Mouse (Mus musculus): ENCODE data around the gene B230118H07Rik. TPM values are rescaled to one million over a fixed set of nuclear protein-coding genes. Genes with fewer than 3 reads are reported as not detected.
A peak's percentile ranks its signal among the peaks of the same experiment; 100 is the strongest.

B230118H07Rik gene
- polyA plus RNA-seq, 1 experiment from 2014 or later: 64.1 TPM

GRCm38 (mm10) chr2:101525503-101526381, 123.6 kb downstream of the B230118H07Rik start:
- 71% methylated on average over 6 of the region's 6 CpGs for WGBS
- Histone ChIP-seq H3K36me3 (no peaks in the 10 kb centered on the region), H3K9me3 (replicated peaks) (no peaks in the 10 kb centered on the region)

GRCm38 (mm10) chr2:101525091-101525490, 124.2 kb downstream of the B230118H07Rik start:
- WGBS: 89% methylated on average over 4 of the region's 4 CpGs
- Histone ChIP-seq H3K27me3 (ENCODE audit: low read depth, poor library complexity, severe bottlenecking) (no peaks in the 10 kb centered on the region), H3K36me3 (no peaks in the 10 kb centered on the region), H3K27ac (replicated peaks) (no peak overlapping the region), H3K9me3 (replicated peaks) (no peaks in the 10 kb centered on the region), H3K4me1 (no peaks in the 10 kb centered on the region), H3K4me3 (no peak overlapping the region)
- DNase-seq (ENCODE audit: low spot score): no peak

More at GRCm38 (mm10) chr2:101525503-101526381, 123.6 kb downstream of the B230118H07Rik start:
- Histone ChIP-seq H3K4me1 (no peaks in the 10 kb centered on the region), H3K27me3 (ENCODE audit: low read depth, poor library complexity, severe bottlenecking) (no peaks in the 10 kb centered on the region), H3K4me3 (no peak overlapping the region), H3K27ac (replicated peaks) (no peak overlapping the region)
- peak; percentile 29 for DNase-seq (ENCODE audit: low spot score)

GRCm38 (mm10) chr2:101520503-101520902, 128.8 kb downstream of the B230118H07Rik start:
- Histone ChIP-seq H3K4me1 (no peaks in the 10 kb centered on the region), H3K27ac (replicated peaks) (no peak overlapping the region), H3K4me3 (no peak overlapping the region), H3K36me3 (no peaks in the 10 kb centered on the region), H3K27me3 (ENCODE audit: low read depth, poor library complexity, severe bottlenecking) (no peaks in the 10 kb centered on the region), H3K9me3 (replicated peaks) (no peaks in the 10 kb centered on the region)
- DNase-seq (ENCODE audit: low spot score): no peak
- 82% methylated on average over 1 of the region's 1 CpGs for WGBS

- 96% methylated on average over 1 of the region's 1 CpGs for WGBS
- Histone ChIP-seq H3K9me3 (replicated peaks) (no peaks in the 10 kb centered on the region), H3K4me1 (no peaks in the 10 kb centered on the region), H3K27me3 (ENCODE audit: low read depth, poor library complexity, severe bottlenecking) (no peaks in the 10 kb centered on the region), H3K27ac (replicated peaks) (no peak overlapping the region), H3K36me3 (no peaks in the 10 kb centered on the region), H3K4me3 (no peak overlapping the region)
- no peak for DNase-seq (ENCODE audit: low spot score)
These were observed 129.4 kb downstream of the B230118H07Rik start for GRCm38 (mm10) chr2:101519928-101520327.

Other genes starting within 250 kb of the B230118H07Rik start
- gene Rag2, start 24.8 kb downstream of the B230118H07Rik start, polyA plus RNA-seq (2016; fragmentation: Nextera tagmentation; extraction: Ambion mirVana): not detected in 2 replicates
- 0.02 and 0.10 TPM in 2 replicates for gene Rag1, start within 50 bp of the B230118H07Rik start, polyA plus RNA-seq (2016; fragmentation: Nextera tagmentation; extraction: Ambion mirVana)
- 16.9 and 18.7 TPM in 2 replicates for gene Traf6, start 28.9 kb upstream of the B230118H07Rik start, polyA plus RNA-seq (2016; fragmentation: Nextera tagmentation; extraction: Ambion mirVana)
- 22.7 and 25.2 TPM in 2 replicates for gene Prr5l, start 233.5 kb upstream of the B230118H07Rik start, polyA plus RNA-seq (2016; fragmentation: Nextera tagmentation; extraction: Ambion mirVana)
- 66.7 and 71.8 TPM in 2 replicates for gene Commd9, start 236.7 kb upstream of the B230118H07Rik start, polyA plus RNA-seq (2016; fragmentation: Nextera tagmentation; extraction: Ambion mirVana)